Mouse (Mus musculus): ENCODE results near the gene Dmap1. TPM values are rescaled to one million over a fixed set of nuclear protein-coding genes. Genes with fewer than 3 reads are reported as not detected.

Gene Dmap1
- polyA plus RNA-seq, 1 experiment from 2014 or later: 37.8 TPM

GRCm38 (mm10) chr4:117652727-117653126 is 29.3 kb downstream of the Dmap1 start:
- Histone ChIP-seq H3K27ac (ENCODE audit: low read length) (no peak overlapping the region), H3K4me1 (ENCODE audit: insufficient read depth, low read depth, low read length) (no peaks in the 10 kb centered on the region), H3K9ac (replicated peaks; ENCODE audit: low read depth) (no peak overlapping the region), H3K4me2 (replicated peaks; ENCODE audit: low read depth, low read length) (no peak overlapping the region), H3K36me3 (ENCODE audit: insufficient read depth, low read length) (no peaks in the 10 kb centered on the region), H3K27me3 (replicated peaks; ENCODE audit: insufficient read depth, low read length) (no peaks in the 10 kb centered on the region), H3K9me3 (ENCODE audit: low read length) (no peaks in the 10 kb centered on the region), H3K4me3 (ENCODE audit: low read depth, low read length) (no peak overlapping the region)
- DNase-seq (ENCODE audit: low spot score) (no peak), ATAC-seq (no peak)
- no peak for TF ChIP-seq EP300 (IDR thresholded peaks at IDR 0.05)
- no peak for TF ChIP-seq CTCF (IDR thresholded peaks at IDR 0.05)
- 48% methylated on average over 5 of the region's 5 CpGs for WGBS

DNA sequence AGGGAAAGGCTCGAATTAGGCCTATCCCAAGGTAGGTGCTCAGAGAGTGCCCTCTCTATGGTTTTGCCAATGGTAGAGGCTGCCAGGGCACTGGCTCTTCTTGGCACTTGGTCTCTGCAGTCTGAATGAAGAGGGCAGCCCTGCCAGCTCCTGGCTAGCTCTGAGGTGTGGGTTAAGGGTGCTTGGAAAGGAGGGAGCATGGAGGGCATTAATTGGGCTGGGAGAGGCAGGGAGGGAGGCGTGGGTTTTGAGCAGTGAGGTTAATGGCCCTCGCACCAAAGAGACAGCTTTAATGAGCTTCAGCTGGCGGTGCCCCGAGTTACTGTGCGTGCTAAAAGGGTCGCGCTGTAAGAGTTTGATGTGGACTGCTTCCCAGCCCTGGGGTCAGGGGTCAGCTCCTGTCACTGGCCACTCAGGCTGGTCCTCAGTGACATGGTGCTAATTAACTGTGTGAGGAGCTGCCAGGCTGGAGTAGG is 30.4 kb downstream of the Dmap1 start:
- no peak for TF ChIP-seq CTCF (IDR thresholded peaks at IDR 0.05)
- TF ChIP-seq EP300 (IDR thresholded peaks at IDR 0.05): no peak
- ATAC-seq: no peak
- Histone ChIP-seq H3K27ac (ENCODE audit: low read length) (no peak overlapping the region), H3K27me3 (replicated peaks; ENCODE audit: insufficient read depth, low read length) (no peaks in the 10 kb centered on the region), H3K9me3 (ENCODE audit: low read length) (no peaks in the 10 kb centered on the region), H3K4me3 (ENCODE audit: low read depth, low read length) (no peak overlapping the region), H3K4me1 (ENCODE audit: insufficient read depth, low read depth, low read length) (no peaks in the 10 kb centered on the region), H3K9ac (replicated peaks; ENCODE audit: low read depth) (no peak overlapping the region), H3K36me3 (ENCODE audit: insufficient read depth, low read length) (no peaks in the 10 kb centered on the region), H3K4me2 (replicated peaks; ENCODE audit: low read depth, low read length) (no peak overlapping the region)
- 57% methylated on average over 8 of the region's 8 CpGs for WGBS
- DNase-seq (ENCODE audit: low spot score): no peak

DNA sequence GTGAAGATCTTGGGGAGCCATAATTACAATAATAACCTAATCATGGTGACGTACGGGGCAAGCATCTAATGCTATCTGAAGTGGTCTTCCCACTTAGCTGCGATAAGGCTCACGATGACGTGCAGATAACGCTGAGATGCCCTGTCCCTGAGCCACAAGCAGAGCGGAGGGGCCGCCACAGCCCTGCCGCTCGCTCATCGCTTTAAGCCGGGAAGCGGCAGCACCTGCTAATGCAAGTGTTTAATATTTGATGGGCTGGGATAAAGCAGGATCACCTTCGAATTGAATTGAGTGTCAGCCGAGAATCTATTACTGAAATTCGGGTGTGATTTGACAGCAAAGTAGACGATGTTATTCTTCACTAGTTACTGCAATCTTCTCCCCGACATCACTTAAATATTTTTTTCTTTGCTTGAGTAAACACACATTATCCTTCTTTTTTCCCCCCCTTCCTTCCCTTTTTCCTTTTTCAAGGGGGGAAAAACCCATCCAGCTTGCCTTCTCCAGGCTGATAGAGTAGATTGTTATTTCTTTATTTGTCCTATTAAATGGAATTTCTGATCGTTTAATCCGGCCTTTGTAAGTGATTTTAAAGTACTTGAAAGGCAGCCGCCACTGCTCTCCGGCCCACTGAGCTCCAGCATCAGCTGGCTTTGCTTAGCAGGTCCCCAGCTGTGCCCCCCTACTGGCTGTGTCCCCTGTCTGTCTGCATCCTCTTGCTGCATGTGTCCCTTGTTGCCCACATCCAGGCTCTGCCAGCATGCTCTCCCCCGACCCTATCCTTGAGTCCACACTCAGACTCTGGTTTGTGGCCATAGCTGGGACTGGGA is 34.9 kb downstream of the Dmap1 start:
- Histone ChIP-seq H3K27ac (ENCODE audit: low read length) (no peak overlapping the region), H3K9me3 (ENCODE audit: low read length) (no peaks in the 10 kb centered on the region), H3K9ac (replicated peaks; ENCODE audit: low read depth) (no peak overlapping the region), H3K36me3 (ENCODE audit: insufficient read depth, low read length) (no peaks in the 10 kb centered on the region), H3K4me2 (replicated peaks; ENCODE audit: low read depth, low read length) (no peak overlapping the region), H3K4me1 (ENCODE audit: insufficient read depth, low read depth, low read length) (no peaks in the 10 kb centered on the region), H3K4me3 (ENCODE audit: low read depth, low read length) (no peak overlapping the region), H3K27me3 (replicated peaks; ENCODE audit: insufficient read depth, low read length) (no peaks in the 10 kb centered on the region)
- WGBS: 65% methylated on average over 23 of the region's 23 CpGs
- no peak for TF ChIP-seq EP300 (IDR thresholded peaks at IDR 0.05)
- TF ChIP-seq CTCF (IDR thresholded peaks at IDR 0.05): no peak
- ATAC-seq (no peak), DNase-seq (ENCODE audit: low spot score) (no peak)

DNA sequence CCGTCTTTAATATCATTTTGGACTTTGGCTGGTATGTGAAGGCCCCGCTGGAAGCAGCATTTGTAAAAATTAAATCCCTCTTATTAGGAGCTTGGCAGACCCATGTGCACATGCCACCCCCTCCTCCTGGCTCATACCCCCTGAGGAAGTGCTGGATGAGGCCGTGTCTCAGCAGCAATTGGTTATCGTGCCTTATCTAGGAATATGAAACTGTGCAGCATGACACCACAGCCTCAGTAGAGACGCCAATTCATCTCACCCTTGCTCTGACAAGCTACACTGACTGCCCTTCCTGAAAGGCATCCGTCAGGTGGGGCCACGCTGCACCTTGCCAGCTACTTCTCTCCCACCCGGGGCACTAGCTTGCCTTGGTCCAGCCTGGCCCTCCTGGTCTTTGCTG is 35.6 kb downstream of the Dmap1 start:
- H3K4me1 ChIP-seq (ENCODE audit: insufficient read depth, low read depth, low read length): no peaks in the 10 kb centered on the region
- H3K4me2 ChIP-seq (replicated peaks; ENCODE audit: low read depth, low read length): no peak overlapping the region
- 76% methylated on average over 8 of the region's 8 CpGs for WGBS
- ATAC-seq: no peak
- H3K27me3 ChIP-seq (replicated peaks; ENCODE audit: insufficient read depth, low read length): no peaks in the 10 kb centered on the region
- H3K27ac ChIP-seq (ENCODE audit: low read length): no peak overlapping the region
- no peak for DNase-seq (ENCODE audit: low spot score)
- no peaks in the 10 kb centered on the region for H3K36me3 ChIP-seq (ENCODE audit: insufficient read depth, low read length)
- no peaks in the 10 kb centered on the region for H3K9me3 ChIP-seq (ENCODE audit: low read length)
- TF ChIP-seq EP300 (IDR thresholded peaks at IDR 0.05) (no peak), CTCF (IDR thresholded peaks at IDR 0.05) (no peak)
- H3K9ac ChIP-seq (replicated peaks; ENCODE audit: low read depth): no peak overlapping the region
- H3K4me3 ChIP-seq (ENCODE audit: low read depth, low read length): no peak overlapping the region

- TF ChIP-seq EP300 (IDR thresholded peaks at IDR 0.05): no peak
- TF ChIP-seq CTCF (IDR thresholded peaks at IDR 0.05): no peak
- DNase-seq (ENCODE audit: low spot score) (no peak), ATAC-seq (no peak)
- Histone ChIP-seq H3K4me3 (ENCODE audit: low read depth, low read length) (no peak overlapping the region), H3K4me1 (ENCODE audit: insufficient read depth, low read depth, low read length) (no peaks in the 10 kb centered on the region), H3K4me2 (replicated peaks; ENCODE audit: low read depth, low read length) (no peak overlapping the region), H3K27ac (ENCODE audit: low read length) (no peak overlapping the region), H3K27me3 (replicated peaks; ENCODE audit: insufficient read depth, low read length) (no peaks in the 10 kb centered on the region), H3K36me3 (ENCODE audit: insufficient read depth, low read length) (no peaks in the 10 kb centered on the region), H3K9me3 (ENCODE audit: low read length) (no peaks in the 10 kb centered on the region), H3K9ac (replicated peaks; ENCODE audit: low read depth) (no peak overlapping the region)
- 63% methylated on average over 2 of the region's 2 CpGs for WGBS
These were observed 36.2 kb downstream of the Dmap1 start for GRCm38 (mm10) chr4:117645859-117646258.

DNA sequence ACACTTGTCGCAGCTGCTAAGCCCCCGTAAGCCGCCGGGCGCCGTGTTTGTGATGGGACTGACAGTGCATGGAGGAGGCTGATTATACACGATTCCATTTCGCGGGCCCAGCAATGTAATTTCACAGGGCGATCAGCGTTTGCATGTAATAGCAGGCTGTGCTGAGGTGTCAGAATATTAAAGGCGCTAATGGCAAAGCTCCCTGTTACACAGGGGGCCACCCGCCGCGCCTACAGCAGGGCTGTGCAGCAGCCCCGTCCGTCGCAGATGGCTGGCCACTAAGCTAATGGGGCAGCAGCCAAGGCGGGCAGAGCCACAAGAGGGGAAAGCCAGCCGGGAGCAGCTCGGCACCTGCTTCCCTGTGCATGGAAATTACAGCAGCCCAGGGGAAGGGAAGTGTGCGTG is 37.0 kb downstream of the Dmap1 start:
- H3K36me3 ChIP-seq (ENCODE audit: insufficient read depth, low read length): no peaks in the 10 kb centered on the region
- H3K27me3 ChIP-seq (replicated peaks; ENCODE audit: insufficient read depth, low read length): no peaks in the 10 kb centered on the region
- WGBS: 69% methylated on average over 22 of the region's 22 CpGs
- no peak for DNase-seq (ENCODE audit: low spot score)
- no peak overlapping the region for H3K27ac ChIP-seq (ENCODE audit: low read length)
- H3K4me3 ChIP-seq (ENCODE audit: low read depth, low read length): no peak overlapping the region
- TF ChIP-seq EP300 (IDR thresholded peaks at IDR 0.05) (no peak), CTCF (IDR thresholded peaks at IDR 0.05) (no peak)
- no peaks in the 10 kb centered on the region for H3K9me3 ChIP-seq (ENCODE audit: low read length)
- no peak overlapping the region for H3K9ac ChIP-seq (replicated peaks; ENCODE audit: low read depth)
- H3K4me1 ChIP-seq (ENCODE audit: insufficient read depth, low read depth, low read length): no peaks in the 10 kb centered on the region
- no peak for ATAC-seq
- H3K4me2 ChIP-seq (replicated peaks; ENCODE audit: low read depth, low read length): no peak overlapping the region
